Comparison of ENCODE assay signal across 23 mouse cellular contexts in genomic region chr5:141677034-141677433, GRCm38 (mm10).
DNase-seq lines count a peak whose midpoint lies in the region; ATAC-seq lines count a peak whose summit lies in the region.
"Had no signal": no experiment of that assay in that cellular context is flagged by ENCODE, and none has a peak within 500 bp of the region (broad histone marks: within the 10 kb centered on the region; RNA-seq: fewer than 3 reads in every experiment).

No protein-coding gene starts in this region.

- H3K27me3 ChIP-seq in forebrain, embryonic 11.5 days (ENCODE audit: control insufficient read depth, insufficient read depth, low read length) = no peaks in the 10 kb centered on the region
- H3K27me3 ChIP-seq in forebrain, embryonic 12.5 days = 0 out of 2 replicates have a peak, but pooled peaks cover 5% of the 10 kb centered on the region
- H3K27me3 ChIP-seq: embryonic facial prominence, embryonic 12.5 days; forebrain, embryonic 13.5 days; heart, embryonic 15.5 days; hindbrain, embryonic 13.5 days had no signal

- no peak for ATAC-seq in forebrain, embryonic 11.5 days (replicated peaks; ENCODE audit: low FRiP score)
- no peak for ATAC-seq in forebrain, embryonic 12.5 days (ENCODE audit: low FRiP score)
- ATAC-seq: CD4-positive, CD25-positive, alpha-beta regulatory T cell, adult 4 months; forebrain, embryonic 13.5 days; hindbrain, postnatal 0 days had no signal

- no peaks in the 10 kb centered on the region for H3K4me1 ChIP-seq in forebrain, embryonic 11.5 days (replicated peaks; ENCODE audit: control insufficient read depth, insufficient read depth, low read length)
- H3K4me1 ChIP-seq in forebrain, embryonic 12.5 days = no peaks in the 10 kb centered on the region
- H3K4me1 ChIP-seq: forebrain, embryonic 13.5 days; heart, embryonic 15.5 days; hindbrain, embryonic 13.5 days had no signal

- H3K36me3 ChIP-seq in forebrain, embryonic 11.5 days (ENCODE audit: control insufficient read depth, insufficient read depth, low read length) = no peaks in the 10 kb centered on the region
- no peaks in the 10 kb centered on the region for H3K36me3 ChIP-seq in forebrain, embryonic 12.5 days (replicated peaks)
- H3K36me3 ChIP-seq: embryonic facial prominence, embryonic 12.5 days; G1E; heart, embryonic 15.5 days; hindbrain, embryonic 13.5 days had no signal

- no peak overlapping the region for H3K27ac ChIP-seq in forebrain, embryonic 11.5 days (ENCODE audit: low read depth, low read length)
- no peak overlapping the region for H3K27ac ChIP-seq in forebrain, embryonic 12.5 days
- H3K27ac ChIP-seq: embryonic facial prominence, embryonic 12.5 days; forebrain, embryonic 13.5 days; heart, embryonic 10.5 days; heart, embryonic 15.5 days; hindbrain, embryonic 13.5 days; hindbrain, postnatal 0 days had no signal

- no peaks in the 10 kb centered on the region; the same call in 1 of the 2 replicates for H3K9me3 ChIP-seq in forebrain, embryonic 11.5 days (ENCODE audit: control insufficient read depth, low read length)
- no peaks in the 10 kb centered on the region for H3K9me3 ChIP-seq in forebrain, embryonic 12.5 days
- H3K9me3 ChIP-seq: embryonic facial prominence, embryonic 12.5 days; forebrain, embryonic 13.5 days; heart, embryonic 10.5 days; heart, embryonic 15.5 days; hindbrain, embryonic 13.5 days had no signal

- no peak overlapping the region for H3K4me2 ChIP-seq in forebrain, embryonic 11.5 days (ENCODE audit: low read depth, low read length, severe bottlenecking)
- H3K4me2 ChIP-seq in forebrain, embryonic 12.5 days = no peak overlapping the region
- H3K4me2 ChIP-seq: embryonic facial prominence, embryonic 12.5 days; forebrain, embryonic 13.5 days; heart, embryonic 15.5 days; hindbrain, embryonic 13.5 days had no signal

- no peak overlapping the region for H3K4me3 ChIP-seq in forebrain, embryonic 11.5 days (ENCODE audit: low read depth, low read length)
- no peak overlapping the region for H3K4me3 ChIP-seq in forebrain, embryonic 12.5 days (replicated peaks)
- H3K4me3 ChIP-seq: embryonic facial prominence, embryonic 12.5 days; forebrain, embryonic 13.5 days; heart, embryonic 10.5 days; heart, embryonic 15.5 days; hindbrain, embryonic 13.5 days had no signal

- DNase-seq in forebrain, embryonic 11.5 days (ENCODE audit: low spot score) = peak; percentile 35
- DNase-seq in layer of hippocampus, adult 9-11 months = peak; percentile 12
- no peak for DNase-seq in layer of hippocampus, postnatal 14 days (ENCODE audit: low spot score in 2 of 2)
- DNase-seq in right cerebral cortex, adult 18-20 months = peak; percentile 31
- DNase-seq in right cerebral cortex, postnatal 14 days = no peak
- DNase-seq in brain, adult 2 months (ENCODE audit: low read depth, low spot score) = peak; percentile 63
- no peak for DNase-seq in thymus, postnatal 14 days
- DNase-seq: B cell, adult 2 months; cerebellum, adult 11-12 months; cerebellum, adult 9-10 months; cerebellum, postnatal 25 days; gastrocnemius, postnatal 10 days; heart, adult 18-20 months; heart, postnatal 14 days had no signal

- no peak overlapping the region for H3K9ac ChIP-seq in forebrain, embryonic 11.5 days (ENCODE audit: low read length)
- no peak overlapping the region for H3K9ac ChIP-seq in forebrain, embryonic 12.5 days
- H3K9ac ChIP-seq: embryonic facial prominence, embryonic 12.5 days; forebrain, embryonic 13.5 days; heart, embryonic 15.5 days; hindbrain, embryonic 13.5 days had no signal

- WGBS in forebrain, embryonic 11.5 days = 80% methylated on average over 1 of the region's 1 CpGs
- 96% methylated on average over 1 of the region's 1 CpGs for WGBS in forebrain, embryonic 12.5 days

Comparison
In these comparisons a context has a peak if more than half of its experiments do, and no peak if none do; other contexts are left out.
1. DNase-seq: peak in forebrain, embryonic 11.5 days (single experiment), layer of hippocampus, adult 9-11 months (single experiment), right cerebral cortex, adult 18-20 months (single experiment) and brain, adult 2 months (single experiment); none in layer of hippocampus, postnatal 14 days (0 of 2), right cerebral cortex, postnatal 14 days (single experiment) and thymus, postnatal 14 days (single experiment).